Comparison of ENCODE assay signal across 8 mouse cellular contexts in the genomic region with DNA sequence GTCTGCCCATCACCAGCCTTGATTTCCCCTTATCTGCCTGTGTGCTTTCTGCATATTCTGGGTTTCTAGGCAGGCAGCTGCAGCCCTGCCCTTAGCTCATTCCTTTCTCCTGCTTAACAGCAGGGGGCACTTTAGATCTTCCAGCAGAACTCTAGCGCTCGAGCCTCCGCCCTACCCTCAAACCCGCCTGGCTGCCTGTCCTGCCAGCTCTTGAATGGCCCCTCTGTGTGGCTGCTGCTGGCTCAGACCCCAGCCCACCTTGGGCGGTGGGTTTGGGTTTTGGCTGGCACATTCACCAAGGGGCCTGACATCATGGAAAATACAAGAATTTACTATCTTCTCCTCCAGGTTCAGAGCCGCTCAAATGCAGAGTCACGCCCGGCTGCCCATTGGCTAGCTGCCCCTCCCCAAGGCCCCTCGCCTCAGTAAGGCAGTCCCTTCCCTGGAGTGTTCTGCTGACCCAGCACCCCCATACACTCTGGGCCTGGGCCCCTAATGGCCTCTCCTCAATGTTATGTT. TPM values are rescaled to one million over a fixed set of nuclear protein-coding genes. Genes with fewer than 3 reads are reported as not detected.
A peak's percentile ranks its signal among the peaks of the same experiment; 100 is the strongest.
DNase-seq lines count a peak whose midpoint lies in the region; ATAC-seq lines count a peak whose summit lies in the region.

No protein-coding gene starts in this region.

- peaks cover 41% of the 10 kb centered on the region for H3K4me1 ChIP-seq in embryonic facial prominence, embryonic 14.5 days (ENCODE audit: control insufficient read depth, insufficient read depth, low read length)
- peaks cover 17% of the 10 kb centered on the region for H3K4me1 ChIP-seq in hindbrain, embryonic 15.5 days (replicated peaks)
- H3K4me1 ChIP-seq in limb, embryonic 11.5 days (ENCODE audit: control insufficient read depth, insufficient read depth, low read length) = peaks cover 49% of the 10 kb centered on the region

- H3K4me3 ChIP-seq in embryonic facial prominence, embryonic 14.5 days (ENCODE audit: low read depth, low read length) = no peak overlapping the region
- H3K4me3 ChIP-seq in hindbrain, embryonic 15.5 days = no peak overlapping the region
- no peak overlapping the region for H3K4me3 ChIP-seq in limb, embryonic 11.5 days (ENCODE audit: low read depth, low read length)

- no peaks in the 10 kb centered on the region for H3K27me3 ChIP-seq in embryonic facial prominence, embryonic 14.5 days (replicated peaks; ENCODE audit: control insufficient read depth, insufficient read depth, low read length)
- no peaks in the 10 kb centered on the region for H3K27me3 ChIP-seq in hindbrain, embryonic 15.5 days
- H3K27me3 ChIP-seq in limb, embryonic 11.5 days (ENCODE audit: control insufficient read depth, insufficient read depth, low read length) = no peaks in the 10 kb centered on the region

- H3K4me2 ChIP-seq in embryonic facial prominence, embryonic 14.5 days (ENCODE audit: low read depth, low read length) = 0 out of 2 replicates have a peak overlapping the region, but pooled peaks have one; percentile 4
- H3K4me2 ChIP-seq in hindbrain, embryonic 15.5 days = 0 out of 2 replicates have a peak overlapping the region, but pooled peaks have one; percentile 17
- peak overlapping the region; percentile 7; the same call in 1 of the 2 replicates for H3K4me2 ChIP-seq in limb, embryonic 11.5 days (ENCODE audit: low read depth, severe bottlenecking)

- H3K9me3 ChIP-seq in embryonic facial prominence, embryonic 14.5 days (ENCODE audit: control insufficient read depth, low read length) = no peaks in the 10 kb centered on the region
- H3K9me3 ChIP-seq in hindbrain, embryonic 15.5 days = no peaks in the 10 kb centered on the region
- H3K9me3 ChIP-seq in limb, embryonic 11.5 days (ENCODE audit: control insufficient read depth, low read length) = no peaks in the 10 kb centered on the region

- DNase-seq in urinary bladder, postnatal 25 days (ENCODE audit: low spot score) = peak; percentile 33
- no peak for DNase-seq in urinary bladder, adult 18-20 months (ENCODE audit: low spot score in 2 of 2)
- DNase-seq in embryonic facial prominence, embryonic 14.5 days (ENCODE audit: low spot score) = peak; percentile 96
- peak; percentile 83 for DNase-seq in limb, embryonic 11.5 days (ENCODE audit: low spot score)
- peak; percentile 71 for DNase-seq in neural tube, embryonic 10.5 days (ENCODE audit: extremely low spot score, low spot score)
- no peak for DNase-seq in cerebellum, postnatal 4 days (ENCODE audit: low spot score in 2 of 2)

- peaks cover 15% of the 10 kb centered on the region; the same call in 1 of the 2 replicates for H3K36me3 ChIP-seq in embryonic facial prominence, embryonic 14.5 days (ENCODE audit: control insufficient read depth, insufficient read depth, low read length)
- H3K36me3 ChIP-seq in hindbrain, embryonic 15.5 days = no peaks in the 10 kb centered on the region
- H3K36me3 ChIP-seq in limb, embryonic 11.5 days (ENCODE audit: control insufficient read depth, insufficient read depth, low read length) = no peaks in the 10 kb centered on the region

- WGBS in embryonic facial prominence, embryonic 14.5 days = 16% methylated on average over 9 of the region's 9 CpGs
- WGBS in hindbrain, embryonic 15.5 days = 13% methylated on average over 9 of the region's 9 CpGs
- 20% methylated on average over 9 of the region's 9 CpGs for WGBS in limb, embryonic 11.5 days

- peak overlapping the region; percentile 98 for H3K27ac ChIP-seq in embryonic facial prominence, embryonic 14.5 days (replicated peaks; ENCODE audit: low read depth, low read length)
- 0 out of 2 replicates have a peak overlapping the region, but pooled peaks have one; percentile 12 for H3K27ac ChIP-seq in hindbrain, embryonic 15.5 days (replicated peaks)
- H3K27ac ChIP-seq in limb, embryonic 11.5 days (replicated peaks; ENCODE audit: low read depth, low read length) = peak overlapping the region; percentile 93

- peak; percentile 79 for ATAC-seq in embryonic facial prominence, embryonic 14.5 days (ENCODE audit: low read depth)
- peak; percentile 79 for ATAC-seq in hindbrain, embryonic 15.5 days (ENCODE audit: low FRiP score, low read depth)
- peak; percentile 56 for ATAC-seq in limb, embryonic 11.5 days (ENCODE audit: insufficient number of reproducible peaks, low FRiP score, low TSS enrichment, low read depth)
- no peak for ATAC-seq in erythroblast, adult 5-6 weeks (replicated peaks; ENCODE audit: low FRiP score, poor library complexity, severe bottlenecking)

- peak overlapping the region; percentile 30 for H3K9ac ChIP-seq in embryonic facial prominence, embryonic 14.5 days (ENCODE audit: low read depth, low read length)
- no peak overlapping the region for H3K9ac ChIP-seq in hindbrain, embryonic 15.5 days
- H3K9ac ChIP-seq in limb, embryonic 11.5 days (ENCODE audit: low read length) = peak overlapping the region; percentile 53

RNA-seq across cellular contexts. Expression of a gene that starts 11.2 kb away (rescaled TPM):
- 376 and 643 TPM in 2 replicates for polyA plus RNA-seq in embryonic facial prominence, embryonic 14.5 days (2014; fragmentation: Nextera tagmentation; extraction: Ambion mirVana)
- polyA plus RNA-seq in hindbrain, embryonic 15.5 days (2015; fragmentation: Nextera tagmentation; extraction: Ambion mirVana) = 3.3 and 3.6 TPM in 2 replicates
- polyA plus RNA-seq in limb, embryonic 11.5 days (2014; fragmentation: Nextera tagmentation; extraction: Ambion mirVana) = 8.0 and 10.8 TPM in 2 replicates
- total RNA-seq in erythroblast, adult 5-6 weeks (2015; ENCODE audit: low replicate concordance) = not detected in 2 replicates
- total RNA-seq in erythroblast, adult 5-6 weeks (2017; ENCODE audit: low replicate concordance) = 2.0 TPM in 1 of 2 replicates, not detected in the other

RNA-seq across cellular contexts. Expression of a gene that starts 26.8 kb away (rescaled TPM):
- polyA plus RNA-seq in embryonic facial prominence, embryonic 14.5 days (2014; fragmentation: Nextera tagmentation; extraction: Ambion mirVana) = 40.1 and 42.6 TPM in 2 replicates
- 4.5 and 7.6 TPM in 2 replicates for polyA plus RNA-seq in hindbrain, embryonic 15.5 days (2015; fragmentation: Nextera tagmentation; extraction: Ambion mirVana)
- 22.8 and 23.3 TPM in 2 replicates for polyA plus RNA-seq in limb, embryonic 11.5 days (2014; fragmentation: Nextera tagmentation; extraction: Ambion mirVana)
- total RNA-seq in erythroblast, adult 5-6 weeks (2015; ENCODE audit: low replicate concordance) = 119 and 155 TPM in 2 replicates
- 98.7 and 120 TPM in 2 replicates for total RNA-seq in erythroblast, adult 5-6 weeks (2017; ENCODE audit: low replicate concordance)

RNA-seq across cellular contexts. Expression of a gene that starts 45.1 kb away (rescaled TPM):
- polyA plus RNA-seq in embryonic facial prominence, embryonic 14.5 days (2014; fragmentation: Nextera tagmentation; extraction: Ambion mirVana) = 30.3 and 33.1 TPM in 2 replicates
- 21.1 and 21.6 TPM in 2 replicates for polyA plus RNA-seq in hindbrain, embryonic 15.5 days (2015; fragmentation: Nextera tagmentation; extraction: Ambion mirVana)
- 17.8 and 19.7 TPM in 2 replicates for polyA plus RNA-seq in limb, embryonic 11.5 days (2014; fragmentation: Nextera tagmentation; extraction: Ambion mirVana)
- not detected in 2 replicates for total RNA-seq in erythroblast, adult 5-6 weeks (2015; ENCODE audit: low replicate concordance)
- 3.7 and 8.1 TPM in 2 replicates for total RNA-seq in erythroblast, adult 5-6 weeks (2017; ENCODE audit: low replicate concordance)

RNA-seq across cellular contexts. Expression of a gene that starts 45.8 kb away (rescaled TPM):
- polyA plus RNA-seq in embryonic facial prominence, embryonic 14.5 days (2014; fragmentation: Nextera tagmentation; extraction: Ambion mirVana) = 319 and 564 TPM in 2 replicates
- polyA plus RNA-seq in hindbrain, embryonic 15.5 days (2015; fragmentation: Nextera tagmentation; extraction: Ambion mirVana) = 0.79 and 1.4 TPM in 2 replicates
- 7.0 and 10.3 TPM in 2 replicates for polyA plus RNA-seq in limb, embryonic 11.5 days (2014; fragmentation: Nextera tagmentation; extraction: Ambion mirVana)
- 19.6 TPM in 1 of 2 replicates, not detected in the other for total RNA-seq in erythroblast, adult 5-6 weeks (2015; ENCODE audit: low replicate concordance)
- 2.0 and 6.4 TPM in 2 replicates for total RNA-seq in erythroblast, adult 5-6 weeks (2017; ENCODE audit: low replicate concordance)

RNA-seq across cellular contexts. Expression of a gene that starts 52.8 kb away (rescaled TPM):
- 1.9 and 3.9 TPM in 2 replicates for polyA plus RNA-seq in embryonic facial prominence, embryonic 14.5 days (2014; fragmentation: Nextera tagmentation; extraction: Ambion mirVana)
- polyA plus RNA-seq in hindbrain, embryonic 15.5 days (2015; fragmentation: Nextera tagmentation; extraction: Ambion mirVana) = not detected in 2 replicates
- polyA plus RNA-seq in limb, embryonic 11.5 days (2014; fragmentation: Nextera tagmentation; extraction: Ambion mirVana) = 0.62 TPM in 1 of 2 replicates, not detected in the other
- not detected in 2 replicates for total RNA-seq in erythroblast, adult 5-6 weeks (2015; ENCODE audit: low replicate concordance)
- not detected in 2 replicates for total RNA-seq in erythroblast, adult 5-6 weeks (2017; ENCODE audit: low replicate concordance)

Comparison
In these comparisons a context has a peak if more than half of its experiments do, and no peak if none do; other contexts are left out.
1. DNase-seq: peak in urinary bladder, postnatal 25 days (single experiment), embryonic facial prominence, embryonic 14.5 days (single experiment), limb, embryonic 11.5 days (single experiment) and neural tube, embryonic 10.5 days (single experiment); none in urinary bladder, adult 18-20 months (0 of 2) and cerebellum, postnatal 4 days (0 of 2).
2. H3K27ac ChIP-seq: peak in every context shown above with its lines; median percentile 98 in embryonic facial prominence, embryonic 14.5 days; 93 in limb, embryonic 11.5 days; 12 in hindbrain, embryonic 15.5 days.
3. RNA of a gene that starts 11.2 kb away (polyA plus RNA-seq): 376 to 643 TPM in embryonic facial prominence, embryonic 14.5 days; 8.0 to 10.8 TPM in limb, embryonic 11.5 days and 3.3 to 3.6 TPM in hindbrain, embryonic 15.5 days; every median in the first group is over 10 times any median in the second.
4. Peak in every context shown above with its lines, with median percentiles within 50 percentile points of each other: H3K4me2 ChIP-seq.